Comparison of ENCODE assay signal across 15 mouse cellular contexts in genomic region chr4:65289247-65289646, GRCm38 (mm10).
"Had no signal": no experiment of that assay in that cellular context is flagged by ENCODE, and none has a peak within 500 bp of the region (broad histone marks: within the 10 kb centered on the region; RNA-seq: fewer than 3 reads in every experiment).

No protein-coding gene starts in this region.

- H3K36me3 ChIP-seq: limb, embryonic 15.5 days; liver, embryonic 13.5 days; midbrain, embryonic 15.5 days; neural tube, embryonic 13.5 days had no signal

- ATAC-seq: intestine, embryonic 16.5 days; liver, postnatal 0 days; midbrain, embryonic 15.5 days had no signal

- H3K4me1 ChIP-seq: limb, embryonic 15.5 days; megakaryocyte, embryonic 14.5 days; midbrain, embryonic 15.5 days; neural tube, embryonic 13.5 days had no signal

- H3K4me2 ChIP-seq: limb, embryonic 15.5 days; liver, embryonic 13.5 days; midbrain, embryonic 11.5 days; midbrain, embryonic 15.5 days; neural tube, embryonic 13.5 days had no signal

- H3K9ac ChIP-seq: limb, embryonic 15.5 days; liver, embryonic 13.5 days; liver, postnatal 0 days; midbrain, embryonic 15.5 days; neural tube, embryonic 13.5 days had no signal

- H3K27me3 ChIP-seq: limb, embryonic 15.5 days; liver, embryonic 13.5 days; megakaryocyte, embryonic 14.5 days had no signal

- H3K4me3 ChIP-seq: limb, embryonic 15.5 days; liver, embryonic 13.5 days; megakaryocyte, embryonic 14.5 days; midbrain, embryonic 15.5 days; neural tube, embryonic 13.5 days had no signal

- DNase-seq: kidney, adult 2 months; kidney, postnatal 36 days; liver, embryonic 13.5 days; liver, postnatal 0 days; retina, postnatal 1 day; right cerebral cortex, postnatal 4 days; spleen, adult 18-20 months; thymus, postnatal 36 days had no signal

- H3K9me3 ChIP-seq: limb, embryonic 15.5 days; liver, embryonic 13.5 days; megakaryocyte, embryonic 14.5 days; midbrain, embryonic 15.5 days; neural tube, embryonic 13.5 days had no signal

- H3K27ac ChIP-seq: limb, embryonic 15.5 days; liver, embryonic 13.5 days; macrophage; midbrain, embryonic 15.5 days; neural tube, embryonic 13.5 days had no signal
